Mouse (Mus musculus) bone marrow, adult 2 months (tissue): ENCODE data around the gene H6pd. TPM values are rescaled to one million over a fixed set of nuclear protein-coding genes. Genes with fewer than 3 reads are reported as not detected.

Experiments
- H3K27ac ChIP-seq: fragments of 200-500 bp; 2 replicates; pipeline ENCODE4 v1.5.1; 2012; ENCODE audit warnings: low read depth, mild to moderate bottlenecking, control low read depth, inconsistent platforms, low read length; ENCODE audit not compliant: control insufficient read depth, poor library complexity, insufficient read depth
- H3K4me1 ChIP-seq: fragments of 200-500 bp; 2 replicates; pipeline ENCODE4 v1.6.1; 2011; ENCODE audit warnings: low read length; ENCODE audit not compliant: control insufficient read depth, insufficient read depth
- H3K4me3 ChIP-seq: fragments of 200-500 bp; replicated peaks from 2 replicates; pipeline ENCODE3; 2011; ENCODE audit warnings: mild to moderate bottlenecking, low read depth, low read length, control low read depth; ENCODE audit not compliant: control insufficient read depth
- CTCF ChIP-seq: fragments of 200-500 bp; IDR thresholded peaks from 2 replicates; pipeline ENCODE4 v1.5.1; 2011; ENCODE audit warnings: low read length, control low read depth; ENCODE audit not compliant: control insufficient read depth, insufficient read depth
- POLR2A ChIP-seq: fragments of 200-500 bp; IDR thresholded peaks from 2 replicates; pipeline ENCODE4 v1.6.1; 2011; ENCODE audit warnings: low read depth, mild to moderate bottlenecking, control low read depth, low read length, borderline replicate concordance; ENCODE audit not compliant: control insufficient read depth
- WGBS: fragments of 180-500 bp; shearing (Covaris S2); methylation state at CpG from one replicate; pipeline ENCODE4 v1.1.7; 2018; 5-methylcytosine and 5-hydroxymethylcytosine counted together
- polyA plus RNA-seq: library from polyadenylated mRNA; stranded (reverse); fragments of >200 nt; gene quantifications from 2 replicates; pipeline ENCODE4 v1.2.4, GENCODE M21; 2011; ENCODE audit warnings: low replicate concordance; ENCODE audit not compliant: missing spikeins, insufficient read depth, insufficient read length

The H6pd gene
- polyA plus RNA-seq, 1 experiment, result 7.2 TPM

DNA sequence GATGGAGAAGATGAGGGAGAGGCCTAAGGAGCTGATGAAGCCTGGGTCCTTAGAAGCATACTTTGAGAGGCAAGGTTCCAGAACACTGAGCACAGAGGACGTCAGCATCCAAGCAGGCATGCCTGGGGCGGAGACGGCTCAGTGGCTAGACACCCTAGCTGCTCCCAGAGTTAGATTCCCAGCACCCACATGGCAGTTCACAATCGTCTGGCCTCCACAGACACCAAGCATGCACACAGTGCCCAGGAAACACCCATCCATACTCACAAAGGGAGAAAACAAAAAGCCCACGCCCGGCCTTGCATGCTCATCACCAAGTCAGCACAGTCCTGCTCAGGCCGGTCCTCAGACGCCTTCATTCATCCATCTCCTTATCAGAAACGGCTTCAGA is 9.3 kb downstream of the H6pd start:
- H3K27ac ChIP-seq, result no peak overlapping the region
- peaks cover 5% of the 10 kb centered on the region for H3K4me1 ChIP-seq
- TF ChIP-seq POLR2A (no peak), CTCF (no peak)
- no peak overlapping the region for H3K4me3 ChIP-seq
- 77% methylated on average over 9 of the region's 9 CpGs for WGBS

DNA sequence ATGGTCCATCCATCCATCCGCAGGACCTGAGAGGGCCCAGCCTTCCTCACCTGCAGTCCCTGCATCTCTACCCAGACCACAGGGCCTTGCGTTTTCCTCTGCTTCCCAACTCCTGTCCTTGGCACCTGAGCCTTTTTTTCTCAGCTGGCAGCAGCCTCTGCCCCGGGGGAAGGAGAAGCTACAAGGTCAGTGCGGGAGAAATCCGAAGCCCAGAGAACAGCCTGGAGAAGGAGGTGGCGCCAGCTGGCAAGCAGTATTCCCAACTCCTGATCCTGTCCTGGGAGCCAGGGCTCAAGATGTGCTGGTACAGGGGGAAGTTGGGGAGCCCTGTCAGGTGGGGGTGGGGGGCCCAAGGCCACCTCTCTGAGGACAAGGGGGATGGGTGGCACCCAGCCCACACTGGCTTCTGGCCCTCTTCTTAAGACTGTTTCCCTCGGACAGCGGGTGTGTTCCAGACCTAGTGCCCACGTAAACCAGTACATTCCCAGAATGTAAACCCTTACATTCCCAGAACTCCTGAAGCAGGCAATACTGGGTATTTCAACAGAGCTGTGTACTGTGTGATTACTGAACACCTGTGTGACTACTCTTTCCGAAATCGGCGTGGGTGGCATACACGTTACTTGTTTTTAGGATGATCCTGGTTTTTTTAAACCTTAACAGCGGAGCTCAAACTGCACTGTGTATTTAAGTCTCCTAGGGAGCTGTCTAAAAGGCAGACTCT is 9.9 kb downstream of the H6pd start:
- H3K4me3 ChIP-seq, result no peak overlapping the region
- WGBS, result 91% methylated on average over 14 of the region's 14 CpGs
- no peak overlapping the region for H3K27ac ChIP-seq
- peaks cover 5% of the 10 kb centered on the region for H3K4me1 ChIP-seq
- TF ChIP-seq CTCF (no peak), POLR2A (no peak)

DNA sequence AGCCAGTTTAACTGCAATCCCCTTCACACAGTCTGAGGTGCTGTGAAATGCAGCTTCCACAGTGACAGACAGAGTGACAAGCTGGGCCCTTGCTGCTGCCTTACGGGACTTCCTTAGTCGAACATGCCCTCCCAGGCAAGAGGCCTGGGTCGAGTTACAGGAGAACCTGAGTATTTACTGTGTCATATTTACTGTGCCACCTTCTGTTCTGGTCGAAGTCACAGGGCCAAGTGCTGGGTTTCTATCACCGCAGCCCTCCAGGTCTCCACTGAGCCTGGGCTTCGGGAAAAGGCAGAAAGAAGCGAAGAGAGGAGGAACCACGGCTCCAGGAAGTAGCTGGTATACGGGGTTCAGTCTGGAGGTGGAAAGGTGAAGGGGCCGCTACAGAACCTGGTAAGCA is 10.8 kb downstream of the H6pd start:
- no peak for TF ChIP-seq CTCF
- no peak for TF ChIP-seq POLR2A
- peaks cover 5% of the 10 kb centered on the region for H3K4me1 ChIP-seq
- no peak overlapping the region for H3K4me3 ChIP-seq
- WGBS, result 40% methylated on average over 10 of the region's 10 CpGs
- H3K27ac ChIP-seq, result no peak overlapping the region

DNA sequence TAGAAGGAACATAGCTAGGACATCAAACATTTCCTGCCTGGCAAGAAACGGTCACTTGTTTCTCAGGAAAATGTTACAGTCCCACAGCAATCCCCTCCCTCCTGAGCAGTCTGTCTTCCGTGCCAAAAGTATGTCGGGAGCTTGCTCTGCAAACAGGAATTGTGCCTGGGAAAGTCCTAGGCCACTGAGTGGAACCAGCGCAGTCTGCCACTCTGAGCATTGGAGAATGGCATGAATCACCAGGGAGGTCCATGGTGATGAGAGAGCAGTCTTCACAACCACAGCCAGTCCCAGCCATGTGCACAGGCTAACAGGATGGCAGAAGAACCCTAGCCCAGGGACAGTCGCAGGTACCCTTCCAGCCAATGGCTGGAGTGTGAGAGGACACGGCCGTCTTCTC is 12.4 kb downstream of the H6pd start:
- H3K4me1 ChIP-seq, result peaks cover 2% of the 10 kb centered on the region
- no peak overlapping the region for H3K4me3 ChIP-seq
- 80% methylated on average over 7 of the region's 7 CpGs for WGBS
- no peak overlapping the region for H3K27ac ChIP-seq
- TF ChIP-seq POLR2A (no peak), CTCF (no peak)

DNA sequence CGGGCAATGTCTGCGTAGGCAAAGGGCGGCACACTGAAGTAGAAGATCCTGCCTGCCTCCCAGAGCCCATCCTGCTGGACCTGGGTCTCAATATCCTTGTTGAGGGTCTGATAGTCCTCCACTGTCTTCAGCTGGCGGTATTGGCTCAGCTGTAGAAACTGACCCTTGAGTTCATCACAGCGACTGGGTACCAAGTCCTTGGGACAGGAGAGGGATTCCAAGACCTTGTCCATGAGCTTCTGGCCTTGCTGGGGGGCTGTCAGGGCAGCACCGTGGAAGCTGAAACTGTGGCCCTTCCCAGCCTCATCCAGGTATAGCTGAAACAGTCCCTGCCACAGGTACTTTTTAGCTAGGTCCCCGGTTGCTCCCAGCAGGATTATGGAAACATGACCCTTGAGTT is 12.9 kb downstream of the H6pd start:
- WGBS, result 88% methylated on average over 7 of the region's 7 CpGs
- no peak overlapping the region for H3K27ac ChIP-seq
- TF ChIP-seq POLR2A (no peak), CTCF (no peak)
- no peak overlapping the region for H3K4me3 ChIP-seq
- peaks cover 2% of the 10 kb centered on the region for H3K4me1 ChIP-seq

DNA sequence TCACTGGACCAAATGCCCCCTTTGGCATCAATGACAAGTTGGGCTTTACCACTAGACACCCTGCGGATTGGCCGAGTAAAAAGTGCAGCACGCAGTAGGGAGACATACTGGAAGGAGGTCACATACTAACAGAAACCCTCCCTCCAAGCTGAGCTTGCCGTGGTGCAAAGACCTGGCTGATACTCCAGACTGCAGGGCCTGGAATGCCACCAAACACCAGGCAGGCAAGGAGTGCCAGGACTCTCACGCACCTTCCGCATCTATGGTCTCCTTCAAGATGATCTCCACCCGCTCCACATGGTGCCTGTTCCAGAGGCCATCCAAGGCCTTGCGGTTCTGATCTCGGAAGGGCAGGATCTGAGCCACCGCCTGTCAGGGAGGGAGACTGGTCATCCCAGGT is 14.6 kb downstream of the H6pd start:
- no peak overlapping the region for H3K4me3 ChIP-seq
- 93% methylated on average over 10 of the region's 10 CpGs for WGBS
- TF ChIP-seq CTCF, result no peak
- TF ChIP-seq POLR2A, result no peak
- H3K4me1 ChIP-seq, result no peaks in the 10 kb centered on the region; the same call in 1 of the 2 replicates
- H3K27ac ChIP-seq, result no peak overlapping the region

DNA sequence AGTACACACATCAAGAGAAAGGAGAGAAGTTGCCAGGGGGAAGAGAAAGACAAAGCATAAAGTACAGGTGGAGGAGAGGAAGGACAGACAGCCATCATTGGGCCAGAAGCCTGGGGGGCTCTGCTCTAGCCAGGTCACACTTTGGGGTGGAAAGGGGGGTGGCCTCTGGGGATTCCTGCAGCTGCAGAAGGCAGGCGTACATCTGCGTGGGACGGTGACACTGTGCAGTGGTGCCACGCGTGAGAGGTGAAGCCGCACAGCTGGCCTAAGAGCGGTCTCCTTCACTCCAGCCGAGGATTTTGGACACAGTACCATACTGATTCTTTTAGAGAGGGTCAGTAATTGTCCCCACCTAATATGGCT is 16.2 kb downstream of the H6pd start:
- TF ChIP-seq POLR2A (no peak), CTCF (no peak)
- no peak overlapping the region for H3K27ac ChIP-seq
- H3K4me1 ChIP-seq, result no peaks in the 10 kb centered on the region; the same call in 1 of the 2 replicates
- 95% methylated on average over 8 of the region's 8 CpGs for WGBS
- no peak overlapping the region for H3K4me3 ChIP-seq

DNA sequence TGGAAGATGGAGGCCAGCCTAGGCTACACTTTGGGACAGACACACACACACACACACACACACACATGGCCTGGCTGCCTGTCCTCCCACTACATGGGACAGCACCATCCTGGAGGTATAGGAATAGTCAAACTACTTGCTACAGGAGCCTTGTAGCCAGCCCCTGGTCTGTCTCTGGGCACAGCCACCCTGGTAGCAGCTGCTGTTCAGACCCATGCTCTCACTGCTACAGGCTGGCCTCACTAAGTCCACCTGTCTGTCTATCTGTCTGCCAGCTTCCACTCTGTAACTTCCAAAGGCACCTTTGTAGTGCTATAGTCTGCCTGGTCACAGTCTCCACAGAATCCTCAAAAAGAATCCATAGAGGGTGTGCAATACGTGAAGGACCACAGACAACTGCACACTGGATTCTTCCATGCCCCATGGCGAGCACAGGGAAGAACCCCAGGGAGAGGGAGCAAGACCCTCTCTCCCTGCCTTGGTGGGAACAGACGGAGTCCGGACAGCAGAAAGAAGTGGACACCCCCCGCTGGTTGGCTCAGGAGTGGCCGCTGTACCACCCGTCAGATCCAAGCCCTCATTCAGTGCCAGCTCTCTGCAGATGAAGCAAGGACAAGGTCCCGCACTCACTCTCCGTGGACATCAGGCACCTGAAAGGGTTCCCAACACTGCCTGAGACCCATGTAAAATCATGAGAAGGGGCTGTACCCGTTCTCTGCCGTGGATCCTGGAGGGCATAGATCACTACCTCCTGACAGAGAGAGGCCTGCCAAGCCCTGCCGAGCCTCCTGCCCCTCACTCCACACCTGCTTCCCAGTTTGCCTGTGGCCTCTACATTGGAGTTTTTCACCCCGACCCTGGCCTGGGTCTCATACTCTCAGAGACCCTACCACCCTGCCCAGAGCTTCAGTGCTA is 16.8 kb downstream of the H6pd start:
- WGBS, result 84% methylated on average over 13 of the region's 13 CpGs
- Histone ChIP-seq H3K4me1 (no peaks in the 10 kb centered on the region; the same call in 1 of the 2 replicates), H3K4me3 (no peak overlapping the region), H3K27ac (no peak overlapping the region)
- TF ChIP-seq POLR2A (no peak), CTCF (no peak)
